Mouse (Mus musculus): ENCODE measurements around the gene Ednra. TPM values are rescaled to one million over a fixed set of nuclear protein-coding genes. Genes with fewer than 3 reads are reported as not detected.

Ednra gene
- polyA plus RNA-seq, 1 experiment = 2.1 TPM

- WGBS = 83% methylated on average over 6 of the region's 6 CpGs
- TF ChIP-seq CTCF (IDR thresholded peaks at IDR 0.05; ENCODE audit: control insufficient read depth, insufficient read depth, low read length) = no peak
- no peak for TF ChIP-seq POLR2A (IDR thresholded peaks at IDR 0.05; ENCODE audit: borderline replicate concordance, control insufficient read depth, low read depth, low read length)
- Histone ChIP-seq H3K4me1 (ENCODE audit: control insufficient read depth, insufficient read depth, low read length) (peaks cover under 1% of the 10 kb centered on the region; the same call in 1 of the 2 replicates), H3K27ac (ENCODE audit: control insufficient read depth, insufficient read depth, low read depth, low read length, poor library complexity) (no peak overlapping the region), H3K4me3 (replicated peaks; ENCODE audit: control insufficient read depth, low read depth, low read length) (no peak overlapping the region)
Measured at GRCm38 (mm10) chr8:77684372-77684771, 39.9 kb downstream of the Ednra start.

GRCm38 (mm10) chr8:77683356-77684106 lies 40.7 kb downstream of the Ednra start:
- no peak overlapping the region for H3K27ac ChIP-seq (ENCODE audit: control insufficient read depth, insufficient read depth, low read depth, low read length, poor library complexity)
- H3K4me1 ChIP-seq (ENCODE audit: control insufficient read depth, insufficient read depth, low read length) = no peaks in the 10 kb centered on the region
- H3K4me3 ChIP-seq (replicated peaks; ENCODE audit: control insufficient read depth, low read depth, low read length) = no peak overlapping the region
- no peak for TF ChIP-seq POLR2A (IDR thresholded peaks at IDR 0.05; ENCODE audit: borderline replicate concordance, control insufficient read depth, low read depth, low read length)
- no peak for TF ChIP-seq CTCF (IDR thresholded peaks at IDR 0.05; ENCODE audit: control insufficient read depth, insufficient read depth, low read length)
- WGBS = 82% methylated on average over 6 of the region's 6 CpGs

- Histone ChIP-seq H3K27ac (ENCODE audit: control insufficient read depth, insufficient read depth, low read depth, low read length, poor library complexity) (no peak overlapping the region), H3K4me3 (replicated peaks; ENCODE audit: control insufficient read depth, low read depth, low read length) (no peak overlapping the region), H3K4me1 (ENCODE audit: control insufficient read depth, insufficient read depth, low read length) (no peaks in the 10 kb centered on the region)
- 48% methylated on average over 15 of the region's 15 CpGs for WGBS
- no peak for TF ChIP-seq POLR2A (IDR thresholded peaks at IDR 0.05; ENCODE audit: borderline replicate concordance, control insufficient read depth, low read depth, low read length)
- TF ChIP-seq CTCF (IDR thresholded peaks at IDR 0.05; ENCODE audit: control insufficient read depth, insufficient read depth, low read length) = no peak
Measured at GRCm38 (mm10) chr8:77682008-77682934, 42.0 kb downstream of the Ednra start.

- TF ChIP-seq CTCF (IDR thresholded peaks at IDR 0.05; ENCODE audit: control insufficient read depth, insufficient read depth, low read length) = no peak
- TF ChIP-seq POLR2A (IDR thresholded peaks at IDR 0.05; ENCODE audit: borderline replicate concordance, control insufficient read depth, low read depth, low read length) = no peak
- Histone ChIP-seq H3K27ac (ENCODE audit: control insufficient read depth, insufficient read depth, low read depth, low read length, poor library complexity) (no peak overlapping the region), H3K4me3 (replicated peaks; ENCODE audit: control insufficient read depth, low read depth, low read length) (no peak overlapping the region), H3K4me1 (ENCODE audit: control insufficient read depth, insufficient read depth, low read length) (no peaks in the 10 kb centered on the region)
- 95% methylated on average over 4 of the region's 4 CpGs for WGBS
Measured at GRCm38 (mm10) chr8:77672036-77672435, 52.2 kb downstream of the Ednra start.

GRCm38 (mm10) chr8:77670612-77671363 lies 53.5 kb downstream of the Ednra start:
- H3K4me1 ChIP-seq (ENCODE audit: control insufficient read depth, insufficient read depth, low read length) = no peaks in the 10 kb centered on the region
- TF ChIP-seq CTCF (IDR thresholded peaks at IDR 0.05; ENCODE audit: control insufficient read depth, insufficient read depth, low read length) = no peak
- TF ChIP-seq POLR2A (IDR thresholded peaks at IDR 0.05; ENCODE audit: borderline replicate concordance, control insufficient read depth, low read depth, low read length) = no peak
- 78% methylated on average over 4 of the region's 4 CpGs for WGBS
- no peak overlapping the region for H3K27ac ChIP-seq (ENCODE audit: control insufficient read depth, insufficient read depth, low read depth, low read length, poor library complexity)
- no peak overlapping the region for H3K4me3 ChIP-seq (replicated peaks; ENCODE audit: control insufficient read depth, low read depth, low read length)

GRCm38 (mm10) chr8:77667916-77668315 lies 56.3 kb downstream of the Ednra start:
- Histone ChIP-seq H3K4me3 (replicated peaks; ENCODE audit: control insufficient read depth, low read depth, low read length) (no peak overlapping the region), H3K27ac (ENCODE audit: control insufficient read depth, insufficient read depth, low read depth, low read length, poor library complexity) (no peak overlapping the region), H3K4me1 (ENCODE audit: control insufficient read depth, insufficient read depth, low read length) (no peaks in the 10 kb centered on the region)
- TF ChIP-seq POLR2A (IDR thresholded peaks at IDR 0.05; ENCODE audit: borderline replicate concordance, control insufficient read depth, low read depth, low read length) = no peak
- no peak for TF ChIP-seq CTCF (IDR thresholded peaks at IDR 0.05; ENCODE audit: control insufficient read depth, insufficient read depth, low read length)
- WGBS = 81% methylated on average over 5 of the region's 5 CpGs

- no peak for TF ChIP-seq POLR2A (IDR thresholded peaks at IDR 0.05; ENCODE audit: borderline replicate concordance, control insufficient read depth, low read depth, low read length)
- TF ChIP-seq CTCF (IDR thresholded peaks at IDR 0.05; ENCODE audit: control insufficient read depth, insufficient read depth, low read length) = no peak
- no peaks in the 10 kb centered on the region for H3K4me1 ChIP-seq (ENCODE audit: control insufficient read depth, insufficient read depth, low read length)
- 88% methylated on average over 13 of the region's 13 CpGs for WGBS
- no peak overlapping the region for H3K4me3 ChIP-seq (replicated peaks; ENCODE audit: control insufficient read depth, low read depth, low read length)
- H3K27ac ChIP-seq (ENCODE audit: control insufficient read depth, insufficient read depth, low read depth, low read length, poor library complexity) = no peak overlapping the region
Measured at GRCm38 (mm10) chr8:77664901-77665300, 59.4 kb downstream of the Ednra start.
